Mouse (Mus musculus) erythroblast, embryonic 14.5 days (primary cell): Measurements from ENCODE around the gene Dcps. TPM values are rescaled to one million over a fixed set of nuclear protein-coding genes. Genes with fewer than 3 reads are reported as not detected.

Experiments
- H3K27me3 ChIP-seq: 2 replicates; pipeline ENCODE4 v1.6.1; 2012; ENCODE audit warnings: inconsistent platforms; ENCODE audit not compliant: control insufficient read depth
- H3K36me3 ChIP-seq: 2 replicates; pipeline ENCODE4 v1.6.1; 2012; ENCODE audit warnings: mild to moderate bottlenecking, inconsistent platforms; ENCODE audit not compliant: control insufficient read depth
- H3K4me1 ChIP-seq: 2 replicates; pipeline ENCODE4 v1.6.1; 2012; ENCODE audit warnings: inconsistent platforms; ENCODE audit not compliant: control insufficient read depth
- H3K4me3 ChIP-seq: replicated peaks from 2 replicates; pipeline ENCODE3; 2012; ENCODE audit warnings: moderate library complexity, mild to moderate bottlenecking, inconsistent platforms
- H3K9me3 ChIP-seq: 2 replicates; pipeline ENCODE4 v1.6.1; 2012; ENCODE audit warnings: low read length, inconsistent platforms, mixed read lengths; ENCODE audit not compliant: control insufficient read depth
- GATA1 ChIP-seq: IDR thresholded peaks from 2 replicates; pipeline ENCODE4 v1.6.1; 2012; ENCODE audit warnings: low read length, inconsistent platforms, mixed read lengths
- TAL1 ChIP-seq: IDR thresholded peaks from 3 replicates; pipeline ENCODE4 v1.6.1; 2012; ENCODE audit warnings: low read length, inconsistent platforms, mixed read lengths
- polyA plus RNA-seq: library from polyadenylated mRNA; stranded (reverse); fragments of >175 nt; gene quantifications from 2 replicates; pipeline ENCODE4 v1.2.3, GENCODE M21; 2012

Gene Dcps
- polyA plus RNA-seq, 1 experiment = 11.0 TPM

DNA sequence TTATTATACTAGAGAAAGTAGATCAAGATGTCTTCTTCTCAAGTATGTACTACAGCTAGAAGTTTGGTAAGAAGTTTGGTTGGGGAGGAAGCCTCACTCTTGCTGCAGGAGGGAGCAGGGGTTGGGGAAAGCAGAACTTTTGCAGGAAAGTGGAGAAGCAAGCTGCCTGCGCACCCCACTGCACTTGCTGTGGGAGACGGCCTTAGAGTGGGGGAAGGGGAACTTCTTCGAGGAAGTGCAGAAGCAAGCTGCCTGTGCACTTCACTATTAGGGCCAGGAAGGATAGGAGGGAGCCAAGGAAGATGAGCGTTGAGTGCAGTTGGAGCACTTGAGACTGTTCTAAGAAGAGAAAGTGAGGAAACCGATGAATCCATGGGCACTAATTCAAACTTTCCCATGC is 7.5 kb upstream of the Dcps start:
- Histone ChIP-seq H3K4me3 (no peak overlapping the region), H3K36me3 (peaks cover 14% of the 10 kb centered on the region), H3K9me3 (no peaks in the 10 kb centered on the region), H3K4me1 (peaks cover 20% of the 10 kb centered on the region), H3K27me3 (no peaks in the 10 kb centered on the region)
- no peak for TF ChIP-seq TAL1
- no peak for TF ChIP-seq GATA1

GRCm38 (mm10) chr9:35182832-35183231 is 7.0 kb upstream of the Dcps start:
- no peaks in the 10 kb centered on the region for H3K27me3 ChIP-seq
- H3K36me3 ChIP-seq = peaks cover 11% of the 10 kb centered on the region
- no peaks in the 10 kb centered on the region for H3K9me3 ChIP-seq
- H3K4me1 ChIP-seq = peaks cover 20% of the 10 kb centered on the region
- no peak for TF ChIP-seq TAL1
- TF ChIP-seq GATA1 = no peak
- H3K4me3 ChIP-seq = no peak overlapping the region

DNA sequence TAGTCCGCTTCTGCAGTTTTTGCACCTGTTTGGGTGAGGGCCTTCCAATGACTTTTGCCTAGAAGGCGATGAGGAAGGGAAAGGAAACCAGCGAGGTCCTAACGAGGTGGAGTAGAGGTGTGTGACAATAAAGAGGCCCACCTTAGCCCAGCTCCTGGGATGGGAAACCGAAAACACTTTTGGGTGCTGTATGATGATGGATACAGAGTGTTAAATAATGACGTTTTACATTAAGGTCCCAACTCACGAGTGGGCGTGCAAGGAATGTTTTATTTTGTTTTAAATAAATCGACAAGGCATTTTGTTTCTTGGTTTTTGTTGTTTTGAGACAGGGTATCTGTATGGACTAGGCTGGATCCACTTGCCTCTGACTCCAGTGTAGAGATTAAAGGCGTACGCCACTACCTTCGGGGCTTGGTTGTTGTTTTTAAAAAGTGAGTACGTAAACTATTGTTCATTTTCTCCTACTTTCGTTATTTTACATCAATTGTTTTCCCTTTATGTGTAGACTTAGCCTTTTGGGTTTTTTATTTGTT is 331 bp upstream of the Dcps start:
- peak overlapping the region; percentile 76 for H3K4me3 ChIP-seq
- peaks cover 25% of the 10 kb centered on the region for H3K36me3 ChIP-seq
- TF ChIP-seq GATA1 (no peak), TAL1 (no peak)
- H3K27me3 ChIP-seq = no peaks in the 10 kb centered on the region
- peaks cover 41% of the 10 kb centered on the region for H3K4me1 ChIP-seq
- peaks cover 4% of the 10 kb centered on the region for H3K9me3 ChIP-seq

DNA sequence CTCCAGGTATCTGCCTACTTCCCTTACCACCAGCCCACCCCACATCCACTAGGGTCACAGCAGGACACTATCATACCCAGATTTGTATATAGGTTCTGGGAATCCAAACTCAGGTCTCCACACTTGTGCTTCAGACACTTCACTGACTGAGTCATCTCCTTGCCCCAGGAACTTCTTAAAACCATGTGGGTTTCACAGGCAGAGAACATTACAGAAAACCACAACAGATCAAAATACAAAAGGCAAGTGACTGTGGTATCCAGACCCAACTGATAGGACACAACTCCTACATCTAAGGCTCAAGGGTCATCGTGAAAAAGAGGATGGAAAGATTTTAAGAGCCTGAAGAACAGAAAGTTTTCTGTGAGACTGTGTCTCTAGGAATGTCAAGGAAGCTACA is 2.5 kb downstream of the Dcps start:
- H3K9me3 ChIP-seq = peaks cover 4% of the 10 kb centered on the region
- no peak overlapping the region for H3K4me3 ChIP-seq
- H3K4me1 ChIP-seq = peaks cover 44% of the 10 kb centered on the region
- no peak for TF ChIP-seq TAL1
- no peak for TF ChIP-seq GATA1
- no peaks in the 10 kb centered on the region for H3K27me3 ChIP-seq
- peaks cover 52% of the 10 kb centered on the region for H3K36me3 ChIP-seq

DNA sequence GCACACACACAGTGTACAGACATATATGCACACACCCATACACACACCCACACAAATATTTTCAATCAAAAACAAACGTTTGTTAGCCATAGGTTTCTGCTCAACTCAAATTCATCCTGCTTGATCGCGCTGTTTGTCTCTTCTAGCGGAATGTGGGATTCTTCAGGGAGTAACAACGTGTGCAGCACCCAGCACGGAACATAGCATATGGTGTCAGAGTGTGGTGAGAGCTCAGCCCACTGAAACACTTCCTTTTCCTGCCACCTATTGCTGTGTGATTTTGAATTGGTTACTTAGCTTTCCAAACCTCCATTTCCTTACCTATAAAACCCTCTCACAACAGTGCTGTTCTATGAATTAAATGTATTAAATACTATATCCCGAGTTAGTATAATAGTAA is 5.8 kb downstream of the Dcps start:
- TF ChIP-seq GATA1 = no peak

GRCm38 (mm10) chr9:35166798-35167635 is 8.8 kb downstream of the Dcps start:
- Histone ChIP-seq H3K36me3 (peaks cover 86% of the 10 kb centered on the region), H3K4me3 (no peak overlapping the region), H3K4me1 (peaks cover 29% of the 10 kb centered on the region), H3K27me3 (no peaks in the 10 kb centered on the region), H3K9me3 (no peaks in the 10 kb centered on the region)
- no peak for TF ChIP-seq TAL1
- TF ChIP-seq GATA1 = no peak

More for the DNA sequence above, 5.8 kb downstream of the Dcps start:
- Histone ChIP-seq H3K4me3 (no peak overlapping the region), H3K27me3 (no peaks in the 10 kb centered on the region), H3K36me3 (peaks cover 80% of the 10 kb centered on the region), H3K9me3 (peaks cover 4% of the 10 kb centered on the region), H3K4me1 (peaks cover 44% of the 10 kb centered on the region)

GRCm38 (mm10) chr9:35166144-35166797 is 9.6 kb downstream of the Dcps start:
- H3K27me3 ChIP-seq = no peaks in the 10 kb centered on the region
- no peaks in the 10 kb centered on the region for H3K9me3 ChIP-seq
- peaks cover 24% of the 10 kb centered on the region for H3K4me1 ChIP-seq
- peaks cover 88% of the 10 kb centered on the region for H3K36me3 ChIP-seq
- TF ChIP-seq GATA1 = no peak
- TF ChIP-seq TAL1 = no peak
- H3K4me3 ChIP-seq = no peak overlapping the region

GRCm38 (mm10) chr9:35164142-35164874 is 11.6 kb downstream of the Dcps start:
- H3K9me3 ChIP-seq = no peaks in the 10 kb centered on the region

More at GRCm38 (mm10) chr9:35164142-35164874, 11.6 kb downstream of the Dcps start:
- H3K4me3 ChIP-seq = no peak overlapping the region
- peaks cover 22% of the 10 kb centered on the region for H3K4me1 ChIP-seq
- no peaks in the 10 kb centered on the region for H3K27me3 ChIP-seq
- H3K36me3 ChIP-seq = peaks cover 85% of the 10 kb centered on the region
- no peak for TF ChIP-seq TAL1
- no peak for TF ChIP-seq GATA1
